Mouse (Mus musculus) left cerebral cortex, adult 9 months (tissue): ENCODE measurements around the gene Adgrg7.

Experiments used
- DNase-seq, 2 experiments: peaks; one replicate each; pipeline ENCODE4 v3.0.0; 2022; ENCODE audit warnings: low spot score in 2 of 2

The Adgrg7 gene

GRCm38 (mm10) chr16:56710071-56710470 lies 85.6 kb downstream of the Adgrg7 start:
- no peak for DNase-seq

GRCm38 (mm10) chr16:56705731-56706130 lies 89.9 kb downstream of the Adgrg7 start:
- DNase-seq = no peak

GRCm38 (mm10) chr16:56700898-56701297 lies 94.8 kb downstream of the Adgrg7 start:
- DNase-seq = no peak

GRCm38 (mm10) chr16:56696448-56696847 lies 99.2 kb downstream of the Adgrg7 start:
- no peak for DNase-seq

- DNase-seq = no peak
Observed at GRCm38 (mm10) chr16:56690715-56691114, 104.9 kb downstream of the Adgrg7 start.

GRCm38 (mm10) chr16:56686747-56687146 lies 108.9 kb downstream of the Adgrg7 start:
- DNase-seq = no peak

- DNase-seq = no peak
Observed at GRCm38 (mm10) chr16:56681010-56681645, 114.5 kb downstream of the Adgrg7 start.

- DNase-seq = peak in 1 of 2 experiments; percentile 50
Observed at GRCm38 (mm10) chr16:56677146-56677545, 118.5 kb downstream of the Adgrg7 start.
